Mouse (Mus musculus): Measurements from ENCODE around the gene Macrod2. TPM values are rescaled to one million over a fixed set of nuclear protein-coding genes. Genes with fewer than 3 reads are reported as not detected.
A peak's percentile ranks its signal among the peaks of the same experiment; 100 is the strongest.

Gene Macrod2
- polyA plus RNA-seq, 1 experiment from 2014 or later = 31.1 TPM

DNA sequence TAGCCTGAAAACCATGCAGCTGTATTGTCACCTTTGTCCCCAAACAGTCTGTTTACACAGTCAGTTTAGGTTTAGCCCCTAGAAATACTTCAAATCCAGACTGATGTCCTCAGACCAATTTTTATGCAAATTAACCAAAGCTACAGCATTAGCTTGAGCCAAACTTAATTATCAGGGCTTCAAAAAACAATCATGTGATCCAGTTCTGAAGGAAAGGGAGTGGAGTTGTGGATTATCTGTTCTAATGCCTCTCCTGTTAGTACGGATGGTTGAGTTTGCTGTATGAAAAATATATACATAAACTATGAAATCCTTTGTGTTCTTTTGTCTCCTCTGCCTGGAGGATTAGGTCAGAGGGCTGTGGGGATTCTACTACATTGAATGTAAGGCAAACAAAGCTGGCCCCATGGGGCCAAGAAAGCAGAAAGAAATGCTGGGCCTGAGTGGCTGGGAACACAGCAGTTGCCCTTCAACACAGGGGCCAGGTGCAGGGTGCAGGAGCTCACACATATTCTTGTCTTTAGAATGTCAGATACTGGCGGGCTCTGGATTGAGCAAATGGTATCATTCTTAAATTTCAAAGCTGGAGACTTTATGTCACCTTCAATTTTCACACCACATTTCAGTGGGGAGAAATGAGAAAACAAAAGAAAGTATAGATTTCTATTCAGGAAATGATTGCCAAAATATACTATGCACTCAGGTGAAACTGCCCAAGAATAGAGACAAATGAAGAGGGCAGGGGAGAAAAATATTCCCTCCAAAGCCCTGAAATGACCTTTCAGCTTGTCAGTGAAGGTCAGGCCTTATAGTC is 1908.2 kb downstream of the Macrod2 start:
- H3K4me1 ChIP-seq (ENCODE audit: insufficient read depth) = no peaks in the 10 kb centered on the region
- H3K4me2 ChIP-seq = no peak overlapping the region
- no peaks in the 10 kb centered on the region for H3K36me3 ChIP-seq (ENCODE audit: insufficient read depth)
- WGBS = 51% methylated on average over 2 of the region's 2 CpGs
- ATAC-seq (ENCODE audit: insufficient read depth) = no peak
- H3K9me3 ChIP-seq (ENCODE audit: low read depth, low read length) = no peaks in the 10 kb centered on the region
- TF ChIP-seq CTCF (IDR thresholded peaks at IDR 0.05; ENCODE audit: low read depth) = no peak
- H3K9ac ChIP-seq = no peak overlapping the region
- DNase-seq = no peak
- no peak overlapping the region for H3K27ac ChIP-seq (ENCODE audit: low read depth)
- H3K4me3 ChIP-seq (ENCODE audit: low read depth, low read length) = no peak overlapping the region
- H3K27me3 ChIP-seq (ENCODE audit: insufficient read depth, low read length) = no peaks in the 10 kb centered on the region

DNA sequence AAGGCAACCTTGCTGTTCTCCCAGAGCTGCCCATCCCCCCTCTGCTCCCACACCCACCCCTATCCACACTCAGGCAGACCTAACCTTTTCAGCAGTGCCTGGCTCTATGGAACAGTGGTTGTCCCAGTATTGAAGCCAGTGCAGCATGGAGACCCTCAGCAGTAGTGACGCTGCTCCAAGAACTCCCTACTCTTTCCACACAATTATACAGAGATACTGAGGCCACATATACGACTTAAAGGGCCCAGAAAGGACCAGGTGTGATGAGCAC is 1908.7 kb downstream of the Macrod2 start:
- DNase-seq (no peak), ATAC-seq (ENCODE audit: insufficient read depth) (no peak)
- no peak for TF ChIP-seq CTCF (IDR thresholded peaks at IDR 0.05; ENCODE audit: low read depth)
- H3K9me3 ChIP-seq (ENCODE audit: low read depth, low read length) = no peaks in the 10 kb centered on the region
- H3K4me1 ChIP-seq (ENCODE audit: insufficient read depth) = no peaks in the 10 kb centered on the region
- H3K27me3 ChIP-seq (ENCODE audit: insufficient read depth, low read length) = no peaks in the 10 kb centered on the region
- H3K9ac ChIP-seq = no peak overlapping the region
- WGBS = 80% methylated on average over 2 of the region's 2 CpGs
- no peak overlapping the region for H3K4me2 ChIP-seq
- H3K36me3 ChIP-seq (ENCODE audit: insufficient read depth) = no peaks in the 10 kb centered on the region
- H3K4me3 ChIP-seq (ENCODE audit: low read depth, low read length) = no peak overlapping the region
- no peak overlapping the region for H3K27ac ChIP-seq (ENCODE audit: low read depth)

DNA sequence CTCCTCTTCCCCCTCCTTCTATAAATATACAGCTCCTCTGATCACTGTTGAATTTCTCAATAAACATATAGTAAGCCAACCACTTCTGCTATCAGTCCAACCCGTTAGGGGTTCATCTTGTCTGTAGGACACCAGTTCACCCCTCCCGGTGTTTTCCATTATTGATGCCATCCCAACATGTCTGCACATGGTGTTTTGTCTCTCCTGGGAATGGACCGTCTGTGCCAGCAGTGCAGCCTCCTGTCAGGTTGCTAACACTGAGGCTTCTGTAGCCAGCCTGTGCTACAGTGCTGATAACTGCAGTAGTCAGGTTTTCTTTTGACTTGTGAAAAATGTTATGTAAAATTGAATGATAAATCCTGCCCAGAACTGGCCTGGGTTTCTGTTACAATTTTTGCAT is 1928.0 kb downstream of the Macrod2 start:
- ATAC-seq (ENCODE audit: insufficient read depth) = no peak
- 45% methylated on average over 3 of the region's 3 CpGs for WGBS

DNA sequence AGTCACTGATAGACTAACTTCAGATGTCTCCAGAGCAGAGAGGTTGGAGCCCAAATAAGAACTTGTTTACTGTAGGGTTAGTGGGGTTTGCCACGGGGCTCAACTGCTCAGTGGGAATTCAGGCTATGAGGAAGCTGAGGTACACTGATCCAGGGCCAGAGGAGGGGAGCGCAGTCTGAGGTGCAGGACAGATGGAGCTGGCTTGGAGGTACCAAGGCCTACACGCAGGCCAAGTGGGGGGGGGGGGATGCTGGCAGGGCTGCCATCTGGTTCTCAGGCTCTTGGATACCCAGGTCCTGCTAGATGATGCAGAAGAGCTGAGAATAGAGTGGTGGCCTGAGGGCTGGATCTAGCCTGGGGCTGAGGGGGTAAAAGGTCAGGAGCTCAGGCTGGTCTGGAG is 1931.6 kb downstream of the Macrod2 start:
- ATAC-seq (ENCODE audit: insufficient read depth) (no peak), DNase-seq (no peak)
- H3K9me3 ChIP-seq (ENCODE audit: low read depth, low read length) = no peaks in the 10 kb centered on the region
- WGBS = 78% methylated on average over 3 of the region's 3 CpGs
- no peaks in the 10 kb centered on the region for H3K36me3 ChIP-seq (ENCODE audit: insufficient read depth)
- H3K4me3 ChIP-seq (ENCODE audit: low read depth, low read length) = no peak overlapping the region
- H3K4me2 ChIP-seq = no peak overlapping the region
- no peak overlapping the region for H3K9ac ChIP-seq
- no peak for TF ChIP-seq CTCF (IDR thresholded peaks at IDR 0.05; ENCODE audit: low read depth)
- no peaks in the 10 kb centered on the region for H3K27me3 ChIP-seq (ENCODE audit: insufficient read depth, low read length)
- H3K4me1 ChIP-seq (ENCODE audit: insufficient read depth) = no peaks in the 10 kb centered on the region
- H3K27ac ChIP-seq (ENCODE audit: low read depth) = no peak overlapping the region

More for the DNA sequence above, 1928.0 kb downstream of the Macrod2 start:
- no peak overlapping the region for H3K27ac ChIP-seq (ENCODE audit: low read depth)
- no peaks in the 10 kb centered on the region for H3K36me3 ChIP-seq (ENCODE audit: insufficient read depth)
- H3K4me3 ChIP-seq (ENCODE audit: low read depth, low read length) = no peak overlapping the region
- H3K4me2 ChIP-seq = no peak overlapping the region
- H3K9me3 ChIP-seq (ENCODE audit: low read depth, low read length) = no peaks in the 10 kb centered on the region
- DNase-seq = no peak
- no peak overlapping the region for H3K9ac ChIP-seq
- no peak for TF ChIP-seq CTCF (IDR thresholded peaks at IDR 0.05; ENCODE audit: low read depth)
- no peaks in the 10 kb centered on the region for H3K4me1 ChIP-seq (ENCODE audit: insufficient read depth)
- H3K27me3 ChIP-seq (ENCODE audit: insufficient read depth, low read length) = no peaks in the 10 kb centered on the region

DNA sequence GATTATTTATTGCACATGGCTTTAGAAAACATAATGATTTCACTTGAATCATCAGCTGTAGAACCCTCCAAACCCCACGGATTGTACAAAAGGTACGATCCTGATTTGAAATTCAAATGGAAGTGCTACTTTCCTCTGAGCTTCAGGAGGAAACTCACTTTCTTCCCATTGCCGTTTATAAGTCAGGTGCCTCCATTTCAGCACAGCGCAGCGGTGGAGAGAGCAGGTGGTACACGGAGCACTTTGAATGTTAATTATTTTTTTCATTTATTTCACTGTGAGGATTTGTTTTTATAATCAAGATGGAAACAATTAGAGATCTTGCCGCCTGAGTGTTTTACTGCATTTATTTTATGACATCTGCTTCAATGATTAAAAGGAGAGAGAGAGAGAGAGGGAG is 1934.7 kb downstream of the Macrod2 start:
- H3K27ac ChIP-seq (ENCODE audit: low read depth) = no peak overlapping the region
- H3K36me3 ChIP-seq (ENCODE audit: insufficient read depth) = no peaks in the 10 kb centered on the region
- no peak for DNase-seq
- ATAC-seq (ENCODE audit: insufficient read depth) = no peak
- no peak overlapping the region for H3K4me3 ChIP-seq (ENCODE audit: low read depth, low read length)
- no peak overlapping the region for H3K9ac ChIP-seq
- H3K27me3 ChIP-seq (ENCODE audit: insufficient read depth, low read length) = no peaks in the 10 kb centered on the region
- no peak for TF ChIP-seq CTCF (IDR thresholded peaks at IDR 0.05; ENCODE audit: low read depth)
- H3K4me2 ChIP-seq = no peak overlapping the region
- H3K4me1 ChIP-seq (ENCODE audit: insufficient read depth) = no peaks in the 10 kb centered on the region
- WGBS = 74% methylated on average over 7 of the region's 7 CpGs
- no peaks in the 10 kb centered on the region for H3K9me3 ChIP-seq (ENCODE audit: low read depth, low read length)

DNA sequence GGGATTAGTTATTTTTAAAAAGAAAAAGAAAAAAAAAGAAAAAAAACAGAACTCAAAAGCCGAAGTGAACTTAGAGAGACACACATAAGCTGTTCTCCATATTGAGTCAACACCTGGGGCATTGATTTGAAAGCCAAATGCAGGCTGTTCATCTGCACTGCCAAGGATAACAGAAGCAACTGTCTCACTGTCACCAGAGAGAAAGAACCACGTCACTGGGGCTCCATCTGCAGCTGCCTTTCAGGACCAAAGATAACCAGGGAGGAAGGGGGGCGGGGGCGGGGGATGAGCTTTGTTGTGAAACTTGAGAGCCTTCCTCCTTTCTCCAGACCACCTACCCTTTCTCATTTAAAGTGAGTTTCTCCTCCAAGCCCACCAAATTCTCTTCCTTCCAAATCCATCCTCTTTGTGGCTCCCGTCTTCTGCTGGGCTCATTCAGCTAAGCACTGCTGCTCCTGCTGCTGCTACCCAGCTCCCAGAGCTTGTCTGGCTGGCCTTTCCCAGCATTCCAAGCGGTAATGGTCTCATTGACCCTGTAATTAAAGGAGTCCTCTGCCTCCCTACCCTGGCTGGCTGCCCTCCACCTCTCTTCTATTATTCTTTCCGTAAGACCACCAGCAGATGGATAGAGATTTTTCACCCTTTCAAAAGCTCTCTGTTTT is 1939.5 kb downstream of the Macrod2 start:
- DNase-seq (peak; percentile 11), ATAC-seq (ENCODE audit: insufficient read depth) (peak; percentile 63; the same call in 1 of the 2 replicates)
- TF ChIP-seq CTCF (IDR thresholded peaks at IDR 0.05; ENCODE audit: low read depth) = no peak
- no peaks in the 10 kb centered on the region for H3K27me3 ChIP-seq (ENCODE audit: insufficient read depth, low read length)
- no peak overlapping the region for H3K4me3 ChIP-seq (ENCODE audit: low read depth, low read length)
- H3K4me2 ChIP-seq = 0 out of 2 replicates have a peak overlapping the region, but pooled peaks have one; percentile 8
- no peaks in the 10 kb centered on the region for H3K36me3 ChIP-seq (ENCODE audit: insufficient read depth)
- WGBS = 16% methylated on average over 7 of the region's 7 CpGs
- H3K9ac ChIP-seq = no peak overlapping the region
- no peaks in the 10 kb centered on the region for H3K4me1 ChIP-seq (ENCODE audit: insufficient read depth)
- H3K27ac ChIP-seq (ENCODE audit: low read depth) = no peak overlapping the region
- H3K9me3 ChIP-seq (ENCODE audit: low read depth, low read length) = no peaks in the 10 kb centered on the region

DNA sequence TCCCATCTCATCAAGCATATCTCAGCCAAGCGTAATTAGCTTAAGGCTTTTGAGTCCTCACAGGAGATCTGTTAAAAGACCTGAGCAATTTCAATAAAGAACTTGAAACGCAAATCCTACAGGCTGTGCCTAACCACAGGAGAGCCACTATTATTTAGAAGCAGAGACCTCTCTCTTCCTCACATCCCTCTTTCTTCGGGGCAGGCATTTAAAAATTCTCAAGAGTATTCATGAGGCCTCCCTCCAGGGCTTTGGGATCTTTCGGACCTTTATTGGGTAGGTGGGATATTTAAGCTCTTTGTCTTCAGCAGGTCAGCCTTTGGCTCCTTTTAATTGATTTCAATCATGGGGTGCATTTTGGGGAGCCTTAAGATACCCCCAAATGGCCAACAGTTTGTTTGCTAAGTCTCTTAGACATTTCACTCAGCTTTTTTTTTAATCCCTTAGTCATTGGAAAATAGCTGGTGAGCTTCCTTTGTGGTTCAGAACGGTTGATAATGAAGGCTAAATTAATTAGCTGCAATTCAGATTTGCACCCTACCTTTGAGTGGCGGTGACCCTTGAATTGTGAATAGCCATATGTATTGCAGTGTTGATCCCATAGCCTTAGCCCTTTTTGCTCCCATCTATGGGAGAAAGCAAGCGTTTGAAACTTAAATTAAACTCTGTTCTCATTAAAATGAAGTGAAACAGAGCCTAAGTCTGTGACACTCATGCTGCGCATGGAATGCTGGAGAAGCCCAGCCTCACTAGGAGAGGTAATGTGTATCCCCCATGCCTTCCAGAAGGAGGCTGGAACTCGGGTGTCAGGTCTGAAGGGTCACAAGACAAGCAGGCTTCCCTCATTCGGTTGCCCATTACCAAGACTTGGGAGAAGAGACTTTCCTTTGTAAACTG is 1940.2 kb downstream of the Macrod2 start:
- no peaks in the 10 kb centered on the region for H3K36me3 ChIP-seq (ENCODE audit: insufficient read depth)
- H3K27me3 ChIP-seq (ENCODE audit: insufficient read depth, low read length) = no peaks in the 10 kb centered on the region
- H3K9ac ChIP-seq = no peak overlapping the region
- WGBS = 57% methylated on average over 10 of the region's 10 CpGs
- no peaks in the 10 kb centered on the region for H3K4me1 ChIP-seq (ENCODE audit: insufficient read depth)
- DNase-seq = no peak
- no peak for ATAC-seq (ENCODE audit: insufficient read depth)
- H3K27ac ChIP-seq (ENCODE audit: low read depth) = no peak overlapping the region
- H3K9me3 ChIP-seq (ENCODE audit: low read depth, low read length) = no peaks in the 10 kb centered on the region
- H3K4me2 ChIP-seq = no peak overlapping the region
- no peak for TF ChIP-seq CTCF (IDR thresholded peaks at IDR 0.05; ENCODE audit: low read depth)
- no peak overlapping the region for H3K4me3 ChIP-seq (ENCODE audit: low read depth, low read length)
